Mouse (Mus musculus) leukemia stem cell, adult 10-12 weeks (primary cell): ENCODE data around the gene Nfe2l3. TPM values are rescaled to one million over a fixed set of nuclear protein-coding genes. Genes with fewer than 3 reads are reported as not detected.

Source experiments
- polyA plus RNA-seq: library from polyadenylated mRNA; stranded (reverse); fragments of >175 nt; gene quantifications from 2 replicates; pipeline ENCODE4 v1.2.3, GENCODE M21; 2012; ENCODE audit warnings: low replicate concordance

Gene Nfe2l3
- not detected in 2 replicates for polyA plus RNA-seq

GRCm38 (mm10) chr6:51432535-51433397 lies at the start of gene Nfe2l3:
Gene Nfe2l3 (plus strand): TSS chr6:51432670.

GRCm38 (mm10) chr6:51469715-51470310 lies 37.3 kb downstream of the Nfe2l3 start, which contains the start of gene Hnrnpa2b1:
Gene Hnrnpa2b1 (minus strand): TSS chr6:51469894.

GRCm38 (mm10) chr6:51470311-51471178 lies 38.1 kb downstream of the Nfe2l3 start, which contains the start of gene Cbx3:
Gene Cbx3 (plus strand): TSS chr6:51470360.

Other genes with a start within 250 kb of the Nfe2l3 start
- gene Hnrnpa2b1, start 37.2 kb downstream of the Nfe2l3 start, polyA plus RNA-seq, result 113 and 317 TPM in 2 replicates
- 40.7 and 48.3 TPM in 2 replicates for gene Cbx3, start 37.7 kb downstream of the Nfe2l3 start, polyA plus RNA-seq
- gene Snx10, start 91.2 kb downstream of the Nfe2l3 start, polyA plus RNA-seq, result 0.27 and 0.78 TPM in 2 replicates